Mouse (Mus musculus) 3T3-L1 (cell line): ENCODE results near the gene Tpx2.

Source experiments
- DNase-seq: peaks from one replicate; pipeline ENCODE4 v3.0.0-alpha.2; 2015; ENCODE audit warnings: low read depth, low spot score

The Tpx2 gene

DNA sequence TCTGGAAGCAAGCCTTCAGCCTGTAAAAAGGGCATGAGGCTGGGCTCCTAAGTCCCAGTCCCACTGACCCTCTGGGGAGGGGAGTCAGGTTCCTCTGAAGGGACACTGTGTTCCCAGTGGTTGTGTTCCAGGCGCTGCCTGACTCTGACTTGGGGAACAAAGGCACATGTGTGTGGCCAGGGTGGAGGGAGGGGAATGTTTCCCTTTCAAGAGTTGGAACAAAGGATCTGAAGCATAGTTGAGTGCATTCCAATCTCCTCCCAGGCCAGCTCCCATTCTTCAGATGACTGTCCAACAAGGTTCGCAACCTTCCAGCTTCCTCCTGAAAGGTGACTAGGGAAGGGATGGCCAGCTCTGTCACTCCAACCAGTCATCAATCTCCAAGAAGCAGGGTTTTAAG, 27.4 kb upstream of the Tpx2 start:
- peak; percentile 82 for DNase-seq

DNA sequence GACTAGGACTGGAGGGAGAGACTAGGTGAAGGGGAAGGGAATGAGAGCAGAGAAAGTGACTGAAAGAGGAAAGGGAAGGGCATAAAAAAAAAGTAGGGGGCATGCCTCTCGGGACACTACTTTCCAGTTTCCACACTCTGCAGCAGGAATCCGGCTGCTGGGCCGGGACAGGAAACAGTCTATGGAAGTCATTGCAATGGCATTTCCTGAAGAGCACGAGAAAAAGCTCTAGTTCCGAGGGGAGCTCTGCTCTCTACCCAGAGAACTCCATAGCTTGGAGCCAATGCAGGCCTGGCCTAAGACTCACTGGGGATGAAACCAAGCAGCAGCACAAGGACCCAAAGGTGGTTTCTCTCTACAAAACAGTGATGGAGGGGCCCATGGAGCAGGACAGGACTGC, 26.7 kb upstream of the Tpx2 start:
- DNase-seq, result peak; percentile 91

DNA sequence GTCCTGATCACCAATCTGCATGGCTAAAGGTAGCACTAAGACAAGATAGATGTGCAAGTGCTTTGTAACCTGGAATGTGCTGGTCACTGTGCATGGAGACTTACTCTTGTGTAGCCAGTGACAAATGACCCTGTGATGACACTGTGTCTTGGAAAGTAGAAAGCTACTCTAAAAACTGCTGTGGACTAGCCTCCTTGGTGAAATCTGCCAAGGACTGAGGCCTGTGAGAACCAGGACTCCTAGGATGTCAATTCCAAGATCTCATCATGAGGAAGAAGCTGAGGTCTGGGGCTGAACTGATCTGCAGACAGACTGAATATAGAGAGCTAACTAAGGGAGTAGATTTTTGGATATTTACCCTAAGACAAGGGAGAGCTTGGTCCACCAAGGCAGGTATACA, 26.2 kb upstream of the Tpx2 start:
- no peak for DNase-seq

DNA sequence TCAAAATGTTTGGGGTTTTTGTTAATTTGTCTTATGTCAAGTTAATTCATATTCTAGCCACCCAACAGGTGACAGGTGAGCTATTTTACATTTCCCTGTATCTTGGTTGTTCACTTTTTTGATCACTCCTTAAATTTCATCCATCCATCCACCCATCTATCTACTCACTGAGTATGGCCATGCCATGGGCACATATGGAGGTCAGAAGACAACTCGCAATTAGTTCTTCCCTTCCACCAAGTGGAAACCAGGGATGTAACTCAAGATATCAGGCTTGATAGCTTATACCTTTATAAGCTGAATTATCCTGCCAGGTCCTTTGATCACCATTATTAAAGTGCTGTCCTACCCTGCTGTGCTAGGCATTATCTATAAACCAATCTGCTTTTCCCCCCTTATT, 24.0 kb upstream of the Tpx2 start:
- DNase-seq, result no peak

DNA sequence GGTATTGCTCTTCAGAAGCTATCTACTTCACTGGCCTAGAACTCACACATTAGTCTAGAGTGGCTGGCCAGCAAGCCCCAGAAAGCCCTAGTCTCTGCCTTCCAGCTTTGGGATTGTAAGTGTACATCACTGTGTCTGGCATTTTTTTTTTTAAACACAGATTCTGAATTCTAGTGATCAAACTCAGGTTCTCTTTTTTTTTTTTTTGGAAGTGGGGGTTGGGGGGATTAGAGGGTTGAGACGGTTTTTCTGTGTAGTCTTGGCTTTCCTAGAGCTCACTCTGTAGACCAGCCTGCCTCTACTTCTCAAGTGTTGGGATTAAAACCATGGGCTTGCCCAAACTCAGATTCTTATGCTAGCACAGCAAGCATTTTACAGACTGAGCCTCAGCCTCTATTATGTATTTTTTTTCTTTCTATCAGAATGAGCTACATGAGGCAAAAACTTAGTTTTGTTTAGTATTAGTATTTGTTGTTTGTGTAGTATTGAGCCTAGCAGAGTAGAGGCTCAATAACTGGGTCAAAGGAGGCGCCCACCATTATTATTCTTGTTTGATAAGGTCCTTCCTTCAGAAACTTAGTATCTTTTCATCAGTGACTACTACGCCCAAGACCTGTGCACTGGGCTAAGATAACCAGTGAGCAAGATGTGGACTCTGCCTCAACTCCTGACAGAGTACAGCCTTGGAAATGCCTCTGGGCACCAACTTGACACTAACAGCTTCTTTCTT, 23.2 kb upstream of the Tpx2 start:
- no peak for DNase-seq

DNA sequence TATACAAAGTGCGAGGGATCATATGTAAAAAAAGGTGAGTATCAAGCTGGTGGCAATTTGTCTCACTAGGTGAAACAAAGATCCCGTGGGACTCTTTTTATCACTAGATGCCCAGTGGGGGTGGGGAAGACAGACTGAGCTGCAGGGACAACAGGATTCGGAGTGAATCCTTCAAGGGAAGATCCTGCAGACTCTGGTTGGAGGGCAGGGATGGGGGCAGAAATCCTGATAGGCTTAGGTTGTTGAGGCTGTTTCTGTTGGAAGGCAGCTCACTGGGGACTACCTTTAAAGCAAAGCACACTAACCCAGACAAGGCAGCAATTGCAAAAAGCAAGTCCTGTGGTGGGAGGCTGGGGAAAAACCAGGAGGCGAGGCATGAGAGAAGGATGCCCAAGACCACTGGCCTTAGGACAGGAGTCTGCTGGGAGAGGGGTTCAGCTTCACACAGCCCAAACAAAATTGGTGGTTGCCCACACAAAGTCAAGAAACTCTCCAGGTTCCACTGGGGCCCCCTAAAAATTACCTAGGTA, 22.5 kb upstream of the Tpx2 start:
- DNase-seq, result no peak

DNA sequence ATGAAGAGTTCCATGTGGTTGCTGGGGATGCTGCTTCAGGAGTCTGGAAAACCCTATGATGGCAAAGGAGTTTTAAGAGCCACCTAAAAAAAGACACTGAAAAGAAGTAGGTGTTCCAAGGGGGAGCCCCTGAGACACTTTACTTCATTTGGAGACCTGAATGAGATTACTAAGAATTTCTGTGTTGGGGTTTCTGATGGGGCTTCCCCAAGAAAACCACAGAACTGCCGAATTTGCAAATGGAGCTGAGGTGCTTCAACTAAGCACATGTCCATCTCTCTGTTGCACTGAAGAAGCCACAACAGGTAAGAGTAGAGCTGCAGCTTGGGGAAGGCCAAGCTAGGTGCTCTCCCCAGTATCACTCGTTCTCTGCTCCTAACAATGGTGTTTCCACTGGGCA, 22.1 kb upstream of the Tpx2 start:
- DNase-seq, result no peak

DNA sequence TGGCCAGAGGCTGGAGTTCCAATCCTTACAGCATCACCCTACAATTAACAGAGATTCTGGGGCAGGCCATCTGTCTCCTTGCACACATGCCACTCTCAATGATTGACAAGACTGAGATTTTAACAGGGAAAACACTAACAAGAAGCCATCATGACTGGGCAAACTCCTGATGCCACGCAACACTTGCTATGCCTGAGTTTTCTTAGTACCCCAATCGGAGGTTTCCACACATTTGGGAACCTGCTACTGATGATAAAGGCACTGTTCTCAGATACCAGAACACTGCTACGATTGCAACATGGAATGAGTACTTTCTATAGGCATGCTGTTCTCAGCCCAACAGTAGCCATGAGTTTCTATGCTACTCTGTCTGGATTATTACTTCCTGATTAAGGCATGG, 21.3 kb upstream of the Tpx2 start:
- DNase-seq, result no peak

DNA sequence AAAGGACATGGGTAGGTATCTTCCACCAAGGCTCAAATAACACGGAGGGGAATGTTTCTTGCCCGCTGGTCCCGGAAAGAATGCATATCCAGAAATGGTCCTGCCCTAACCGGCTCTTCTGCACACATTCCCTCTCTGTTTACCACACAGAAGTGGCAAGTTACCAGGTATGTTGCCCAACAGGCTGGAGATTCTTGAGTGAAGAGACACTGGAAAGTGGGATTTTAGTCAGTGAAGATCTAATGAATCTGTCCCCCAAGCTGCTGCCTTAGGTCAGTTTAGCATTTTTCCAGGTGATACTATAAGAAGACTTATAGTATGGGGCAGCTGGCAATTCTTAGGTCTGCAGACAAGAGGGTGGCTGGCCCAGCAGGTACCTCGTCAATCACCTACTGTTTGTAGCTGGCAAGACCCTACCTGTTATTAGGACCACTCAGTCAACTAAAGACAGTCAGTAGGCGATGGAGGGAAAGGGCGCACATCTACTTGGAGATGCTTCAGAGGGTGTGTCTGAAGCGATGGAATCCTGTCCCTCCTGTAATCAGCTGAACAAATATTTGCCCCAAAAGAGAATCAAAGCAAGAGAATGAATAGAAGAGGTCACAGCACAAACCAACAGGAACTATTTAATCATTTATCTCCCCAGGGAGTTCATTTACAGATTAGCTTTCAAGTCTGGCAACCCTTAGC, 20.3 kb upstream of the Tpx2 start:
- DNase-seq, result peak; percentile 68

DNA sequence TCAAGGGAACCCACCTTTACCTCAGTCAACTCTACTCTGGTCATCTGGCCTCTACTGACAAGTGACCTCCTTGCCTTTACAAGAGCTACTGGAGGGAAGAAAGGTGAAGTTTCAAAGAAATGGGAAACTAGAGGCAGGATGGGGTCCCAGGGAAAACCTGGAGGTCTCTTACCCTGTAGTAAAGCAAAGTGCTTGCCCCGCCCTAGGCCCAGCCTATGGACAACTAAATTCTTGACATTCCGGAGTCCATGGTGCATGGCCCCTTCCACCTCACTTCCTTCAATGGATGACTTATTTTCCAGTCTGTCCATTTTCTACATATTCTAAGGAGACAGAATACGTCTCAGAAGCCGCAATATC, 19.8 kb upstream of the Tpx2 start:
- peak; percentile 64 for DNase-seq

DNA sequence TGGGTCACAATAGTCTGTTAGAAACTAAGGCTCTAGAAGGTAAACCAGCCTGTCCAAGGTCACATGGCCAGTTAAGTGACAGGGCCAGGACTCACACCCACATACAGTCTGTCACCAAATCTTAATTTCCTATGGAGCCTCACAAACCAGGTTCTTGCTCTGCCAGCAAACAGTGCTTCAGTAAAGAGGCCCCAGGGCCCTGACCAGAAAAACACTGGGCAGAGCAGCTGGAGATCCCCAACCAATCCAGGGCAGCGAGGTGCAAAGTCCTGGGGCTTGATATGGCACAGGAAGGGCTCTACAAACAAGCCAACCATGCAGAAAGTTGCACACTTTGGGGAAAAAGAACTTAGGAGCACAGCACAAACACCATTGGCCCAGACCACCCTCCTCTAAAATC, 19.2 kb upstream of the Tpx2 start:
- DNase-seq, result peak; percentile 43

DNA sequence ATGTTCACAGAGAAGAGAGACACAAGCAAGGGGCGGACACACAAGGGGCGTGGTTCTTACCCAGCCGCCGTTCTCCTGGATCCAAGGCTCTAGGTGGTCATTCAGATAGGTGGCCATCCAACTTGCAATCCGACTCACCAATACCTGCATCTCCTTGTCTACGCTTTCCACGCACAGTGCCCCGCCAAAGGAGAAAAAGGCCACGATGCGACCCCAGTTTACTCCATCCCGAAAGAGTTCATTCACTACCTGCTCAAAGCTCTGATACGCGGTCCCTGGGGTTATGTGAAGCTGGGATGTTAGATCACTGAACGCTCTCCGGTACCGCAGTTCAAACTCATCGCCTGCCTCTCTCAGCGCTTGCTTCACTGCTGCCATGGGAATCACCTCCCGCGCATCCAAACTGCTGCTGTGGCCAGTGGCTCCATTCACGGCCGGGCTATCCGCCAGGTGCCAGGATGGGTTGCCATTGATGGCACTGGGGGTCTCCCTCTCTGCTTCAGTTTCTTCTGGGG, 18.3 kb upstream of the Tpx2 start:
- peak; percentile 44 for DNase-seq

DNA sequence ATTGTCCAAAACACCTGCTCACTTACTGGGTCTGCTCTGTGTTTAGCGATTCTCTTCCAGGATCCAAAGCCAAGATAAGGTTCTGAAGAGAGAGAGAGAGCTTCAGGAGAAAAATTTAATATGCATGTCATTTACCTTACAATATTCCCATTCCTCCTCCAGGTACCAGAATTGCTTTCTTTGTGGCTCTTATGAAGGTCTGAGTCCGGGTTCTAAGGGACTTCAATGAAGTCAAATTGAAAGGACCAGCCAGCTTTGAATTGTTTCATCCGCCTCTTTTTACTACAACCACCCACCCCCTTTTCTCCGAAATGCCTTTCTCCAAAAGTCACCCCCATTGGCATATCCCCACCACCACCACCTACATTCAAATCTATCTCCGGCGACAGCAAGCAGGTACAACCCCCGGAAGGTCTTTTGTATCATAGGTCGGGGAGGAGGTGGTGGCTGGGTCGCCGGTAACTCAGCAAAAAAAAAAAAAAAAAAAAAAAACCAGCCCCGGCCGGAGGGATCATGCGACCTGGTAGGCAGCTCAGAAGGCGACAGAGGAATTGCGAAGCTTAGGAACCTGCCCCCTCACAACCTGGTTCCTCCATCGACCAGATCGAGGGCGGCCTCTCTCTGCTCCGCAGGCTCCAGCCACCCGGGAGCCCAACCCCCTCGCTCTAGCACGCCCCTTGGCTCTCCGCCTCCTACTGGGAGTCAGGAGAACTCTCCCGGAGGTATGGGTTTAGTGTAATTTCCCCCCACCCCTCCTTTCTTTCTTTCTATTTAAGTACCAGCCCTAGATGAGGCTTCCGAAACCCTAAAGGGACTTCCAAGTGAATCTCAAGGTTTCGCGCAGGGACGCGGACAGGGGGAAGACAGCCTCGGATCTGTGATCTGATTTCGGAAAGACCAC, 17.5 kb upstream of the Tpx2 start:
- DNase-seq, result peak; percentile 97

DNA sequence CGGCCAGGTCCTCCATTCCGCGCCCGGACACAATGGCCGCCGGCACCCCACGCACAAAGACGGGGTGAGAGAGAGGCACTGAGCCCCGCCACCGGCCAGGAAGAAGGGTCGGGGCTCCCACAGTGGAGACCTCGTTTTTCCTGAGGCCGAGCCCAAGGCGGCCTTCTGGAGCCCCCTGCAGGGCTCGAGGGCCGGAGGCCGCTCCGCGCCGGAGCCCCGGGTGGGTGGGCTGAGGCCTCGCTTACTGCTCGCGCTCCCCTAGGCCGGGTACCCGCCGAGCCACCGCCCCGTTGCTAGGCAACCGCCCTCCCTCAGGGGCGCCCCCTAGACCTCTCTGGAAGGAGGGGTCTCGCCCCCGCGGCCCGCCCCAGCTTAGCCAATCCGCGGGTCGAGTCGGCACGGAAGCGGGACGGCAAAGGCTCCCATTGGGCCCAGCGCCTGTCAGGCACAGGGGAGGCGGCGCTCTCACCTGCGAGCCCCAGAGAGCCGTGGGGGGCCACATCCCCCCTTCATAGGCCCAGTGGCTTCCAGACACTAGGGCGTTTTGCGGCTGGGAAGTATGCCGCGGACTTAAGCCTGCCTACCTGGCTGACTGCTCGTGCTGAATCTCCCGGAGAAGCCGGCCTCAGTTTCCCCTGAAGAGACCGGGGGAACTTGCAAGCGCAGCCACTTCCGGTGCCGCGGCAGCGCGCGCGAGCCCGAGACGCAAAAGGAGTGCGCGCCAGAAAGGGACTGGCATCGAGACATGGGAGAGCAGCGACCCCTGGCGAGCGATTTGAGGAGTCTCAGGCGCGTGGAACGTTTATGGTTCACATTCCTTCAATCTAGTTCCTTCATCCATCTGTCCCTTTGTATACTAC, 16.5 kb upstream of the Tpx2 start, which contains the start of gene Bcl2l1:
Bcl2l1 (minus strand) TSS at position 710 of the 860 bp plus-strand sequence.
- peak; percentile 96 for DNase-seq

DNA sequence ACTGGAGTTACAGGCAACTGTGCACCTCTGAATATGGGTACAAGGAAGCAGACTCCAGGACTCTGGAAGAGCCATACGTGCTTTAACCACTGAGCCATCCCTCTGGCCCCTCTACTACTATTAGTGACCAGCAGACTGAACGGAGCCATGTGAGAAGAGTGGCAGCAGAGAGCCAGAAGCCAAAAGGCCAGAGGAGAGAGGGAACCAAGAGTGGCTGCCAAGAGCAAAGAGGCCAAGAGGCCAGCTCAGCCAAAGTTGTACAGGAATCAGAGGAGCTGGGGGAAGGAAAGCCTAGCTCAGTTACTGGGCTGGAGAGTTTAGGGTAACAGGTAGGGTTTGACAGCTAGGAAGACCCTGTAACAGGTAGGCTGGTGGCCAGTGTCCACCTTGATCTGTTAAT, 8.5 kb upstream of the Tpx2 start:
- DNase-seq, result no peak

DNA sequence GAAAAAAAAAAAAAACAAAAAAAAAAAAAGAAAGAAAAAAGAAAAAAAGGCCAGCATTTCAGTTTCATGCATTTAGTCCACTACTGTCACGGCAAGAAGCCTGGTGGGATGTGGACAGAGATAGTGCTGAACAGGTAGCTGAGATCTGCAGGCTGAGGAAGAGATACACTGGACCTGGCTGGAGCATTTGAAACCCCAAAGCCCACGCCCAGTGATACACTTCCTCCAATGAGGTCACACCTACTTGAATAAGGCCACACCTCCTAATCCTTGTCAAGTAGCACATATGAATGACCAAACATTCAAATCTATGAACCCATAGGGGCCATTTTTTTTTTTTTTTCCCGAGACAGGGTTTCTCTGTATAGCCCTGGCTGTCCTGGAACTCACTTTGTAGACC, 5.0 kb upstream of the Tpx2 start:
- no peak for DNase-seq

DNA sequence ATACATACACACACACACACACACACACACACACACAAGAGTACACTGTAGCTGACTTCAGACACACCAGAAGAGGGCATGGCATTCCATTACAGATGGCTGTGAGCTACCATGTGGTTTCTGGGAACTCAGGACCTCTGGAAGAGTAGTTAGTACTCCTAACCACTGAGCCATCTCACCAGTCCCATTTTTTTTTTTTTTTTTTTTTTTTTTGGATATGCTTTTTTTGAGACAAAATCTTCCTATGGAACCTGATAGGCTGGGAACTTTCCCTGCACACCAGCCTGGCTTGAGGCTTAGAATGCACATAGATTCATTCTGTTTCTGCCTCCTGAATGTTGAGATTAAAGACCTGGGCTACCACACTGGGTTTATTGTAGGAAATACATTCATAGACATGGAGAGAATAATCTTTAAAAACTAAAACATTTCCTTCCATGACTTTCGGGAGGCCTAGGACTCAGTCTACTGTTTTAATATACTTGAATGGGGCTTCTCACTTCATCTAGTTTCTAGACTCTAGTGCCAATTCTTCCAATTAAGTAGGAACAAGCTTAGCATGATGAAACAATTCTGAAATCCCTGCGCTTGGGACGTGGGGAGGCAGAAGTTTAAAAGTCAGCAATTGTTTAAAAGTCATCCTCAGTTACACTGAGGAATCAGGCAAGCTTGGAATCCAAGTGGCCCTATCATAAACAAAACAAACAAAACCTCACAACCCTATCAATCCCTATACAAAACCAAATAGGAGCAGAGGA, 528 bp upstream of the Tpx2 start:
- DNase-seq, result no peak

DNA sequence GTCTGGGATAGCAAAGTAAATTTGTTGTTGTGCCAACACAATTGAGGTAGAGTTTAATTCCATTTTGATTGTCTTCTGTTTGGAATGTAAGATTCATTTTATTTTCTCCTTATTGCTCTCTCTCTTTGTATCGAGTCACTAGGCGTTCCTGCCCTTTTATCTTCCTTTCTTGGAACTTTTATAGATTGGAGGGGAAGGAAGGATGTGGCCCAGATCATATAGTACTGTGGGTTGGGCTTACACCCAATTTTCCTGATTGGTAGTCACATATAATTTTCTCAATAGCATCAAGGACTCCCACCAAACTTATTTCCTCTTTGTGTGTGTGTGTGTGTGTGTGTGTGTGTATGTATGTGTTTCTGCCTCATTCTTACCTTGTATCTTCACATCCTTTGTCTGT, 702 bp downstream of the Tpx2 start:
- DNase-seq, result no peak

DNA sequence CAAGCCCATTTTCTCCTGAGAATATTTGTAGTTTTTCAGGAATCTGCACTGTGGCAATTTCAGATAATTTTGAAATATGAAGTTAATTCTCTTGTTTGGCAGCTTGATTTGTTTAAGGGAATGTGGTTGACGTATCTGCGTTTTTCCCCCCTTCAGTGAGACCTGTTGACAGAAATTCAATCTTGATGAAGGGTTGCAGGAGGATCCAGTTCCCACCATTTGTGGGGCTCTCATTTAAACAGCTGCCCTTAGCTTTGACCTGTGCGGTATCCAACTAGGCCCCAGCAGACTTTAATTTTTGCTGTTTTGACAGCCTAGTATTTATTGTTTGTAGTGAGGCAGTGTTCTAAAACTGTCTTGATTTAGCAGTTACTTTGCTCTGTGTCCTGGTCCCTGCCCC, 11.7 kb downstream of the Tpx2 start:
- DNase-seq, result peak; percentile 44

DNA sequence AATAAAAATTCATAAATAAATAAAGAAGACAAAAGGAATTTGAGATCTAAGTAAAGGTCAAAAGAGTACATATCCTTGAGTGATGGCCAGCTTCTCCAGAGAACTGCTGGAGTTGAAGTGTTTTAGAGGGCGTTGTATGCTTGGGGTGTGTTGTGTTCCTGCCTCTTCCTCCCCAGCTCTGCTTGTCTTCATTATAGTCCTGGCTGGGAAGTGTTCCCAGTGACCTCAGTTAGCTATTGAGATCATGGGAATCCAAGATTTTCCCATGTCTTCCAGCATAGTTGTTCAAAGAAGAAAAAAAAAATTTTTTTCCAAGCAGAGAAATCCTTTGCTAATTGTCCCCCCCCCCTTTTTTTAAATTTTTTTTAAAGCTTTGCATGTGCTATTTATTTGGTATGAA, 14.1 kb downstream of the Tpx2 start:
- DNase-seq, result no peak
